Mouse (Mus musculus): Measurements from ENCODE around the gene Wdr31.
"Not testable (repeated sequence)": the region's sequence is repeated elsewhere in the genome, so short reads cannot be mapped to it uniquely, and the experiment has no call there.

The Wdr31 gene

DNA sequence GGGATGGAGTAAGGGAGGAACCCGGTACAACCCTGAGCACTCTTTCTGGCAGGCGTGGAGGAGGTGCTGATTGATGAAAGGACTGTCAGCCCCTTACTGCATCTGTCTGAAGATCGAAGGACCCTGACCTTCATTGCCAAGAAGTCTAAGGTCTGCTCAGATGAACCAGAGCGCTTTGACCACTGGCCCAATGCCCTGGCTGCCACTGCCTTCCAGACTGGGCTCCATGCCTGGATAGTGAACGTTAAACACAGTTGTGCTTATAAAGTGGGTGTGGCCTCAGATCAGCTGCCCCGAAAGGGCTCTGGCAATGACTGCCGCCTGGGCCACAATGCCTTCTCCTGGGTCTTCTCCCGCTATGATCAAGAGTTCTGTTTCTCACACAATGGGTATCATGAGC, 25.2 kb upstream of the Wdr31 start:
- DNase-seq (ENCODE audit: low spot score), result peak; percentile 98

DNA sequence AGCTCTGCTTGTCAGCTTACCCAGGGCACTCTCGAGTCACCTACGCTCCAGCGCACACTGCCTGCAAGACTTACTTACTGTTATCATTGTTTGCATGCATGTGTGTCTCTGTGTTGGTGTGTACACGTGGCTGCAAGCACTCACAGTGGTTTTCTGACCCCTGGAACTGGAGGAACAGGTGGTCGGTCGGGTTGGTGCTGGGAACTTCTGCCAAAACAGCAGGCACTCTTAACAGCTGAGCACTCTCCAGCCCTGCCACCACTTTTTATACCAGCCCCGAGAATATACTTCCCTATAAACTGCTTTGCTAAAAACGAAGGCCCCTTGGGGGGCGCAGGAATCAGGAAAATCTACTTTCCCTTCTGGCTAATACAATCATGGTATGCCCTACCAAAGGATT, 23.5 kb upstream of the Wdr31 start:
- DNase-seq (ENCODE audit: low spot score), result no peak

DNA sequence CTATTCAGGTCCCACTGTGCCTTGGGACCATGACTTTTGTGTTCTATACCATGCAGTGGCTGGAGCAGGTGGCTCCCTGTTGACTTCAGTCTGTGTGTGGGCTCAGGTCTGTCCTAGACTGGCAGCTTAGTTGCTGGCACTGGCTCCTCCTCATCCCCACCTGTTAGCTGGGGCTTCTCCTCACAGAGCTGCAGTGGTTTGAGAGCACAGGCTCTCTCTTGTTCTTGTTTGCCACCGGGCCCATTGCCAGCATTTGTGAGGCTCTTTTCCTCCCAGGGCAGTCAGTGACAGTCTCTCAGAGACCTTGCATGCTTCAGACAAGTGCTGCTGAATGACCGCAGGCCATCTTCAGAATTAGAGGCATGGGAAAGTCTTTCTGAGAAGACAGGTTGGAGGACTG, 22.0 kb upstream of the Wdr31 start:
- DNase-seq (ENCODE audit: low spot score), result no peak

DNA sequence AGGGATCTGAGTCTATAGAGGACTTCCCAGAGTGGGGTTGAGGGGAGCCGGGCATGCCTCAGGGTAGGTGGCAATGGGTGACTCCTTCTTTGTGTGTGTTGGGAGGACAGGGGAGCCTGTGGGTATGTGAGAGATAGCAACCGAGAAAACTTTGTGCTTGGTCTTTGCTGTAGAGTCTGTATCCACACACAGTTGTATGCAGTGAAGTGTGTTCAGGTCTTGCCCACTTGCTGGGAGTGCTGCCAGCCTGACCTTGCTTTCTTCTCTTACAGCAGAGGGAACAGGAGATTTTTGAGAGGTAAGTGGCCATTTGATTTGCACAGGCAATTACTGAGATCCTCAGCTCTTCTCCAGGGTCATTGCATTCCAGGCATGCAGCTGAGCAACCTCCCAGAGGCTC, 17.2 kb upstream of the Wdr31 start:
- no peak for DNase-seq (ENCODE audit: low spot score)

DNA sequence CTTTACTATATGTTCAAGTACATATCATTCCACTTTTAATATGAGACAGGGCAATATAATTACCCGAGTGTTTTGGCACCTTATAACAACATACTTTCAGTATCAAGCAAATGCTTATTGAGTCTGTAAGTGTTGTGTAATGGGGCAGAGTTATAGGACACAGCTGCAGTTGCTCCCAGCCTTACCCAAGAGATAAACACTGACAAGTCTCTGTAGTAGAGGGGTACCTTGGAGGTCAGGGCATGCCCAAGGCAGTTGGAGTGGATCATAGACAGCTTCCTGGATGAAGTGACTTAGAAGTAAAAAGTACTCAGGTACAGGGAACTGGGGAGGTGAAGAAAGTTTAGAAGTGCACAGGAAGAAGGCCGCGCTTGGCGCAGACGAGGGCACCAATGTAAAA, 16.5 kb upstream of the Wdr31 start:
- DNase-seq (ENCODE audit: low spot score), result no peak

DNA sequence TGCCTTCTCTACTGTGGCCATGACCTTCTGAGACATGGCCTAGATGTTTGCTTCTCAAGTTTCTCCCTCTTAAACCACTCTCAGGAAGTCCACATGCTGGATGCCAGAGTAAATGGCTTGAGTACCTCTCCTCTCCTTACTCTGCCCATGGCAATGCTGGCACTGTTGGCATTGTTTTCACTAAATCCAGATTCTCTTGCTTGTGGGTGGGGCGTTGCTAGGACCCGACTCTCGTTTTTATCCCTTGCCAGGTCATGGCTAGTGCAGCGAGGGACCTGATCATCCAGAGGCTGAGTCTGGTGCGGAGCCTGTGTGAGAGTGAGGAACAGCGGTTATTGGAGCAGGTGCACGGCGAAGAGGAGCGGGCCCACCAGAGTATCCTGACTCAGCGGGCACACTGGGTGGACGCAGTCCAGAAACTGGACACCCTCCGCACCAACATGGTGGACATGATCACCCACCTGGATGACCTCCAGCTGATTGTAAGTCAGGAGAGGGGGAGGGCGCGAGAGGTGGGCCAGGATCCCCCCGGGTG, 15.5 kb upstream of the Wdr31 start:
- DNase-seq (ENCODE audit: low spot score), result no peak

DNA sequence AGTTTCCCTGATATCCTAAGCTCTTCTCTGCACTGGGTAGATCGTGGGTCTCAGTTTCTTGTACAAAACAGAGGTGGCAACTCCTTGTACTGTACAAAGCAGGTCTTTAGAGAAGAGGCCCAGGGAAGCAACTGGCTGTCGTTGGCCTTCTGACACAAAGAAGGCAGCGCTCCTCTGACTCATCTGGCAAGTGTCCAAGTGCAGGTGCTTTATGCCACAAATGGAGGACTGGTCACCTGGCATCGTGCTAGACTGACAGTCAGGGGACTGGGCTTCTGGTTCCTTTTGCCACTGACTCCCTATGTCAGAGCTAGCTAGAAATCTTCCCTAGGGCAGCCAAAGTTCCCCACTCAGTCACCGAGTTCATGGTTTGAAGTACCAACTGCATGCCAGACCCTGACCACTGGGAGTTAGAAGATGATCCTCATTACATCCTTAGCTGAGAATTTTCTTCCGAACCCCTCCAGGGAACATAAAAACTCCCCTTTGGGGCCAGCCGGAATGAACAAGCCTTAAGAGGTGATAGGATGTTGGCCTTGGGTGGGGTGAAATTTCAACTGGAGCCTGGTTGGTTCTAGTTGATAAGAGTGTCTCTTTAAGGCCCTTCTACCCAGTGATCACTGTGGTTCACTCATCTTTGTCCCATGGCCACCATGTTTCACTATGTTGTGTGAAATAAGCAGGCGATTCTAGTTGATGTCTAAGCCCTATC, 14.9 kb upstream of the Wdr31 start:
- no peak for DNase-seq (ENCODE audit: low spot score)

DNA sequence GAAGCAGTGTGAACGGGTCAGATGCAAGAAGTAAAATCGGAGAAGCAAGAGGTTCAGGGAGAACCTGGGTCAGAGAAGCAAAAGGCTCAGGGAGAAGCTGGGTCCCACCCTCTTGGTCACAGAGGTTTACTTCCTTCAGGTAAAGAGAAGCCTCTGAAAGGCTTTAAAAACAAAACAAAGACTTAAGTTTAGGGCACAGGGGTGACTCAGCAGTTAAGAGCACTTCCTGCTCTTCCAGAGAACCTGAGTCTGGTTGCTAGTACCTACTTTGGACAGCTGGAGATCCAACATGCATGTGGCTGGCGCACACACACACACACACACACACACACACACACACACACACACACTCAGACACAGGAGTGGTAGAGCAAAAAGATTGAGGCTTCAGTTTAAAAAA, 14.2 kb upstream of the Wdr31 start:
- no peak for DNase-seq (ENCODE audit: low spot score)

DNA sequence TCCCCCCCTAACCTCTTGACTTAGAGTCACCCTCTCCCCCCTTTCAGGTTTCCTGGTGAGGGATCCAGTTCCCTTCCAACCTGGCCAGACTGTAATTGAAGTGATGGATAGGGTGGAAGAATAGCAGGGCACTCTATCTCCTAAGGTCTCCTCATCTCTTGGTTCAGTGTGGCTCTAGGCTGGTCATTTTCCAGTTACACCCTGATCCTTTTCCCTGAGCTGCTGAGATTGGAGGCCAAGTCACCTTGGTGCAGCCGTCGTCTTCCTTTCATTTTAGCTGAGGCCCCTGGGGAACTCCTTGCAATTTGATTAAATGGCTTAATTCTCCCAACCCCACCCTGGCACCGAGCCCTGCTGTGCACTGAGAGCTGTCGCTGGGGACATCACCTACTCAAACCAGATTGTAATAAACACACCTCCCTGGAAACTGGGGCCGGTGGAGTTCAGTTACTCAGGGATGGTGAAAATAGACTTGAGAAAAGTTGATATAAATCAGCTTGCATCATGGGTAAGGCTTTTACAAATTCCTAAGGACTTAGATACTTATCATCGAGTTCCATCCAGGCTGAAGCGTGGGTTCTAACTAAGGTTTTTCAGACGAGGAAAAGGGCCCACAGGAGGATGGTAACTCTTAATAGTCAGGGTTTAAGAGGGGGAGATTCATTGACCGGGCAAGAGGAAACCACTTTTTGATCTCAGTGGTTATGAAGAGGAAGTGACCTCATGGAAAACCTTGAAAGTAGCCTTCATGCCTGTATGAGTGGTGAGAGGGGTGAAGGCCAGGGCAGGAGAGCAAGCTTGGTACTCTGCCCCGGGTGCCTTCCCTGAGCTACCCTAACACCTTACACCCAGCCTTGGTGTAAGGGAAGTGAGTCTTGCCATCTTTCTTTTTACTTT, 10.3 kb upstream of the Wdr31 start:
- DNase-seq (ENCODE audit: low spot score), result no peak

DNA sequence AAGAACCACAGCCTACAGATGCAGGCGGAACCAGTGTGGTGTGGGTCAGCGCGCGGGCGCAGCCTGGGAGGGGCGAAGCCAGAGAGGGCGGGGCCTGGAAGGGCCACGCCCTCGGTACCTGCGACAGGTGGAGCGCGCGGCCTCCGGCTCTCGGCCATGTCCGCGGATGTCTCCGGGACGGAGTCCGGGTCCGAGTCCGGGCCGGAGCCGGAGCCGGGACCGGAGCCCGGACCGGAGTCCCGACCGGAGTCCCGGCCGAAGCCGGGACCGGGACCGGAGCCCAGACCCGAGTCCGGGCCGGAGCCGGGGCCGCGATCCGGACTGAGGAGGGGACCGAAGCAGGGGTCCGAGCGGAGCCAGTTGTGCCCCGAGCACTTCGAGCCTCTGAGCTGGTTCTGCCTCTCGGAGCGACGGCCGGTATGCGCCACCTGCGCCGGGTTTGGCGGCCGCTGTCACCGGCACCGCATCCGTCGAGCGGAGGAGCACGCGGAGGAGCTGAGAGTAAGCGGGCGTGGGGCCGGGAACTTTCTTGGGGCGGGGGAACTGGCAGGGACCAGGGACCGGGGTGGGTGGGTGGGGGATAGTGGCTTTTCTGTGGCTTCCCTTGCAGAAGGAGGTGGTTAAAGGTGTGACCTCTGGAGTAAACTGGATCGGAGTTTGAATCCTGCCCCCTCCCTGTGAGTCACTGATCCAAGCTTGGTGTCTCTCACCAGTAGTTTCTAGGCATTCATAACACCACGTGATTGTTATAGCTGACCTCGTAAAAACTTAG, 9.4 kb upstream of the Wdr31 start, which contains the start of gene Bspry:
TSS of gene Bspry (plus strand) at position 117 of the 772 bp plus-strand sequence.
- no peak for DNase-seq (ENCODE audit: low spot score)

DNA sequence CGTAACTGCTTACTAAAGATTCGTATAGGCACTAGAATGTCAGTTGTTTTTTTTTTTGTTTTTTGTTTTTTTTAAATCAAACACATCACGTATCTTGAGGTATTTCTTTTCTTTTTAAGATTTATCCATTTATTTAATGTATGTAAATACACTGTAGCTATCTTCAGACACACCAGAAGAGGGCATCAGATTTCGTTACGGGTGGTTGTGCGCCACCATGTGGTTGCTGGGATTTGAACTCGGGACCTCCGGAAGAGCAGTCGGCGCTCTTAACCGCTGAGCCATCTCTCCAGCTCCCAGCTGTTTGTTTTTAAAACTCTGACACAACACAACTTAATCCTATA, 8.9 kb upstream of the Wdr31 start:
- DNase-seq (ENCODE audit: low spot score), result not testable (repeated sequence)

DNA sequence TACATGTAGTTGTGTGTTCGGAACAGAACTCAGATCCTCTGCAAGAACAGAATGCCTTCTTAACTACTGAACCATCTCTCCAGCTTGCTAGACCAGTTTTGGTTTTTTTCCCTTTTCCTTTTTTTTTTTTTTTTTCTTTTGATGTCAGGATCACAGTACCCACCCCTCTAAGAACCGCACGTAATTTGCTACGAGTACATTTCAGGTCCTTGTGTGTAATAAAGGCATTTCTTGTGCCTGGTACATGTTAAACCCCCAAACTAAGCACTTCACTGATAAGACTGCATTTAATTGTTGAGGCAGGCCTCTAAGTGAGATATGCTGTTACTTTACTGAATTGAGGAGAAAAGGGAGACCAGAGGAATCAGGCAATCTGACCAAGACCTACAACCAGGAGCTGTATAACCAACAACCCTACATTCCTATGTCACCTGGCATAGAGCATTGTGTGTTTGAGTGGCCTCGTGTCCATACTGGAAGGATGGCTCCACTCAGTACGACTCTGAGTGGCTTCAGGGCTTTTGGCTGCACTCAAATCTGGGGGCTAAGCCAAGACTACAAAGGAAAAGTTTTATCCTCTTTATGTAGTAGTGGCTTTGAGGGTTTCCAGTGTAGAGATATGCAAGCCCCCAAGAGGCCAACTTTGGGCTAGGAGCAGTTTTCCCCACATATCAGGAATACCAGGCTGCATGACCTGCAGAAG, 7.0 kb upstream of the Wdr31 start:
- DNase-seq (ENCODE audit: low spot score), result no peak

DNA sequence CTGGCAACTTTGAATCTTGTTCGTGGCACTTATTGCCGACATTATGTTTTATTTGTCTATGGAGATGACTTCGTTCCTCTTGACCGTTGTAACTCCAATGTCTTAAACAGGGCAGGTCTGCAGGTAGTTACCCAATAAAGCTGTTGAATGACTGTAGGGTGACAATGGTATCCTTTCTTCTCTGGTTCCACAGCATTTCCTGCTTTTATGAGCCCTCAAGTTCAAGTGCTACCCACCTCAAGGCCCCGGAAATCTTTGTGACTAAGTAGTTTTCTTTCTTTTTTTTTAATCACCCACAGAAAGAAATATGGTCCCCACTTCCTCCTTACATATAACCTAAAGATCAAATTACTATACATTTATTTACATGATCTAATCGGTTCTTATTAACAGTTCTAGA, 5.1 kb upstream of the Wdr31 start:
- no peak for DNase-seq (ENCODE audit: low spot score)

DNA sequence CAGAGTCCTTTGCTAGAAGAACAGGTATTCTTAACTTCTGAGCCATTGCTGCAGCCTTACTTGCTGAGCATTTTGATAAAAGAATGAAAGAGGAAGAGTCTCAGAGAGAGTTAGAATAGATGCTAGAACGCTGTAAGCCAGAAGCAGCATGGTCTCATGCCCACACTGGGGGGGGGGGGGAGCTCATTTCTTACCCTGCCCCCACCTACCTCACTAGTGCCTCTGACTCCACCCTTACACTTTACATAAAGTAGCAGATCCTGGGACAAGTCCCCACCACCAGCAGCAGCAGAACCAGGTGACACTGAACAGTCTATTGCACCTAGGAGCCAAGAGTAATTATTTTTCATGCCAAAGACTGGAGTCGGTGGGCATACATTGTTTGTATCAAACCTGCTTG, 4.4 kb upstream of the Wdr31 start:
- DNase-seq (ENCODE audit: low spot score), result no peak

DNA sequence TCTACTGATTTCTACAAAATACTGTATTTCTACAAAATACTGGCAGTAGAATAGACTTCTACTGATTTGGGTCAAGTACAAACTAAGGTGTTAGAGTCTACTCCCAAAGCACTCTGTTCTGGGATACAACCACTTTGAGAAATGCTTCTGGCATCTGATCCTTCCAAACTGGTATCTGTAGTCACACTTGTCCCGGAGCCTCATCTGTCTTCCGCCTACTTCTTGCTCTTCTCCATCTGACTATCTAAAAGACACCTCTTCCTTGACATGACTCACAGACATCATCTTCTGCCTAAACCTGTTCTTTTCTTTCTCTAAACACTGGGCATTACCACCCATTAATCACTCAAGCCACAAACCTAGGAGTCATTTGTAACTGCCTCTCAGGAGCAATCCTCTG, 1.4 kb upstream of the Wdr31 start:
- no peak for DNase-seq (ENCODE audit: low spot score)

DNA sequence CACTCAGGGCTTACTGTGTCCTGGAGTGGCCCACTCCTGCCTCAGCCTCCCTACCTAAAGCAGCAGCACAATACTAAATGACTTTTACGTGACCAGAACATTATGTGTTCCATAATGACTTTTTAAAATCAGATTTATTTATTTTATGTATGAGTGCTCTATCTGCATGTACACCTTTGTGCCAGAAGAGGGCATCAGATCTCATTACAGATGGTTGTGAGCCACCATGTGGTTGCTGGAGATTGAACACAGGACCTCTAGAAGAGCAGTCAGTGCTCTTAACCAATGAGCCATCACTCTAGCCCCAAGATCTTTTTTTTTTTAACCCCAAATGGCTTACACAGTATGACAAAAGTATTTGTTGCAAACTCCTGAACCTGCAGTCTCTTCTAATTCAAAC, 2.5 kb downstream of the Wdr31 start:
- no peak for DNase-seq (ENCODE audit: low spot score)

DNA sequence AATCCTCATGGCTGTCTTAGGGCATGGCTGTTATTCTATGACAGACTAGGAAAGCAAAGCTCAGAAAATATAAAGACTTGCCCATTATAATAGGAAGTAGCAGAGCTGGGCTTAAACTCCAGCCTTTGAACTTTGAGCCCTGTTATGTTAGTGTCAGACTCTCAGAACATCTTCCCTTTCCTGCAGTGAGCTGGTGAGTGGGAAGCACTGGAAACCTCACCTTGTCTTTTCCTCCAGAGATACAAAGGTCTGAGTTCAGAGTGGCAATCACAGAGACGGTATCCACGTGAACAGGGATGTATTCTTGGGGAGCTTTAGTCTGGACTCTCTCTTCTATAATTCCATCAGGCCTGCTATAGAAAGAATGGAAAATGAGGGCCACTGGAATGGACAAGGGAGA, 7.6 kb downstream of the Wdr31 start:
- no peak for DNase-seq (ENCODE audit: low spot score)

DNA sequence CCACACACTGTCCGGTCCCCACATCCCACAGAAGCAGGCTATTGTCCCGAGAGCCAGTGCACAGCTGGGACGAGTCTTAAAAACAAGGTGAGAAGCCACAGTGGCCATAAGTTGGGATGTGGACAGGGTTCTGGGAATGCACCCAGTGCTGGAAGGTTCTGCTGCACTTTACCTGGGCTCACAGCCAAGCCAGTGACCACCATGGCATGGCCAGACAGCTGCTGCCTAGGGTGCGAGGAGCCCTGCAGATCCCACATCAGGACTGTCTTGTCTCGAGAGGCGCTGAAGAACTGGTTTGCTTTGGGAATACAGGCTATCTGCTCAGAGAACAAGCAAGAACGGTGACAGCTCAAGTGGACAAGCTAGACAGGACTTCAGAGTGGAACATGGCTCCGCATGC, 10.3 kb downstream of the Wdr31 start:
- peak; percentile 6 for DNase-seq (ENCODE audit: low spot score)

DNA sequence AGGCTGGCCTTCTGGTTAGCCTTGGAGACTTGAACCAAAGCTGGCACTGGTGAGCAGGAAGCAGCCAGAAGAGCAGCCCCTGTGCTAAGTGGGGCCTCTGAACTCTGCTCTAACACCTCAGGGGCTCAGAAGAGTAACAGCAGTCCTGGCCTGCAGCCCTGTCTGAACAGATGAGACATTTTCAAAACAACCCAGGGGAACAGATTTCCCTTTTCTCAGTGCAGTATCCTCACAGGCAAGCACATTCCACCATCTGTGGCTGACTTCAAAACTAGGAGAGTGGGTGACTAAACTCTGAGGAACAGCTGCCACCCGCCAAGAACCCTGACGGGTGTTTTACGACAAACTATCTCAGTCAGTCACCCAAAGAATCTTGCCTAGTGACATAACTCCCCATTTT, 11.6 kb downstream of the Wdr31 start:
- DNase-seq (ENCODE audit: low spot score), result no peak

DNA sequence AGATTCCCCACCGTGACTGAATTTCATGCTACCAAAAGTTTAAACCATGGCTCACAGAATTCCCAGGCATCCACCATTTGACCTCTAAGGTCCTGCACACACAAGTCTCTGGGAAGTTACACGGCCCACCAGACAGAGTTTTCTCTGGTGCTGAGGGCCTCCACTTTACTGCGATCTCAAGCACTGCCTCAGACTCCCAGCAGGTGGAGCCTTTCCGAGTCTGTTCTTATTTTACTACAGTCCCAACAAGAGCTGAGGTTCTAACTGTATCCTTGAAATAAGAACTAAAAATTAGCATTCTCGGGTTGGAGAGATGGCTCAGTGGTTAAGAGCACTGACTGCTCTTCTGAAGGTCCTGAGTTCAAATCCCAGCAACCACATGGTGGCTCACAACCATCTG, 15.7 kb downstream of the Wdr31 start:
- DNase-seq (ENCODE audit: low spot score), result peak; percentile 31

DNA sequence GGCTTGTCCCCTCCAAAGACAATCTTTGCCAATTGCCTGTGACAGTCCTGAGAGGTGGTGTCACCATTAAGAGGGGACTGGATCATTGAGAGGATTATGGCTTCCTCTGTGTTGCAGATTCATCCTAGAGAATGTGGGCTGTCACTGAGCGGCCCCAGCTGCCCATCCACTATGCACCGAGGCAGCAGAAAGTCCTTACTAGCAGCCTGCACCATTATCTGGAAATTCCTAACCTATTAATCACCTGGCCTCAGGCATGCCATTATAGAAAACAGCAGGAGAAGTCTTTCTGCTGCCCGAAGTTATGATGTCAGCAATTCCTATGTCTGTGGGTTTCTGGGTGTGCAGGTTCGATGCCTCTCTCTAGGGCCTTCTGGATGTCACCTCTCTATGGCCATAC, 29.7 kb downstream of the Wdr31 start:
- DNase-seq (ENCODE audit: low spot score), result no peak

DNA sequence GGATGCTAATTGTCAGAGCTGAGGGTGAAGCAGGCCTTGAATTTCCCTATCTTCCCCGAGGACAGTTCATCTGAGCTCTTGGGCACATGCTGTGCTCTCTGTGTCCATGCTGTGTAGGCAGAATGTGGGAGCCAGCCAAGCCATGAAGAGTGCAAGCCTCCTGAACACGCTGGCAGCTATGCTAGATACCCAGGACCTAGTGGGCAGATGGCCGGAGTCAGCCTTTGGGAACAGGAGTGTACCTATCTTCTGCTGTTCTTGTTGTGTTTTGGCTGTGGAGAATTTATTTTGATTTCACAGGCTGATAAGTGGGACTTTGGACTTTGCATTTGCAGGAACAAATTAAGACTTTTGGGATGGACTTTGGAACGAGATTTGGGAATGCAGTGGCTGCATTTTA, 30.2 kb downstream of the Wdr31 start:
- peak; percentile 46 for DNase-seq (ENCODE audit: low spot score)

Data from adipocyte (in vitro differentiated cells).